Comparison of ENCODE assay signal across 8 mouse cellular contexts in genomic region chr19:15837715-15838175, GRCm38 (mm10).
DNase-seq lines count a peak whose midpoint lies in the region; ATAC-seq and TF ChIP-seq lines count a peak whose summit lies in the region.

No protein-coding gene starts in this region.

- no peak overlapping the region for H3K4me3 ChIP-seq in forebrain, embryonic 11.5 days (ENCODE audit: low read depth, low read length)
- no peak overlapping the region for H3K4me3 ChIP-seq in forebrain, embryonic 10.5 days
- no peak overlapping the region for H3K4me3 ChIP-seq in hindbrain, postnatal 0 days (ENCODE audit: low read length)

- ATAC-seq in forebrain, embryonic 11.5 days (replicated peaks; ENCODE audit: low FRiP score): peak; percentile 50
- ATAC-seq in hindbrain, postnatal 0 days: peak; percentile 75

- no peaks in the 10 kb centered on the region for H3K27me3 ChIP-seq in forebrain, embryonic 11.5 days (ENCODE audit: control insufficient read depth, insufficient read depth, low read length)
- peaks cover 25% of the 10 kb centered on the region; the same call in 1 of the 2 replicates for H3K27me3 ChIP-seq in forebrain, embryonic 10.5 days (ENCODE audit: poor library complexity, severe bottlenecking)
- no peaks in the 10 kb centered on the region for H3K27me3 ChIP-seq in hindbrain, postnatal 0 days (ENCODE audit: insufficient read depth, low read length)

- DNase-seq in forebrain, embryonic 11.5 days (ENCODE audit: low spot score): no peak
- DNase-seq in forebrain, embryonic 10.5 days (ENCODE audit: extremely low spot score, low spot score): no peak
- peak; percentile 23 for DNase-seq in adipocyte (ENCODE audit: low spot score)
- peak; percentile 71 for DNase-seq in hindbrain, postnatal 0 days (ENCODE audit: low spot score)
- peak; percentile 6 for DNase-seq in lung, postnatal 36 days
- DNase-seq in frontal cortex, adult 2 months (ENCODE audit: extremely low spot score in 1 of 2, low spot score in 1 of 2): no peak
- no peak for DNase-seq in right cerebral cortex, postnatal 4 days
- DNase-seq in left cerebral cortex, postnatal 10 days (ENCODE audit: extremely low spot score in 1 of 2, low spot score in 2 of 2): no peak

- peak overlapping the region; percentile 2; the same call in 1 of the 2 replicates for H3K27ac ChIP-seq in forebrain, embryonic 11.5 days (ENCODE audit: low read depth, low read length)
- H3K27ac ChIP-seq in forebrain, embryonic 10.5 days: no peak overlapping the region
- H3K27ac ChIP-seq in hindbrain, postnatal 0 days: 0 out of 2 replicates have a peak overlapping the region, but pooled peaks have one; percentile 27

- no peak overlapping the region for H3K4me2 ChIP-seq in forebrain, embryonic 11.5 days (ENCODE audit: low read depth, low read length, severe bottlenecking)
- no peak overlapping the region for H3K4me2 ChIP-seq in hindbrain, postnatal 0 days (ENCODE audit: low read depth, low read length)

- no peak overlapping the region for H3K9ac ChIP-seq in forebrain, embryonic 11.5 days (ENCODE audit: low read length)
- no peak overlapping the region for H3K9ac ChIP-seq in hindbrain, postnatal 0 days (replicated peaks; ENCODE audit: low read length)

- TF ChIP-seq CTCF in hindbrain, postnatal 0 days (IDR thresholded peaks at IDR 0.05; ENCODE audit: low read depth): no peak

- H3K9me3 ChIP-seq in forebrain, embryonic 11.5 days (ENCODE audit: control insufficient read depth, low read length): no peaks in the 10 kb centered on the region
- H3K9me3 ChIP-seq in forebrain, embryonic 10.5 days: no peaks in the 10 kb centered on the region
- no peaks in the 10 kb centered on the region for H3K9me3 ChIP-seq in hindbrain, postnatal 0 days (ENCODE audit: low read length)

- intact Hi-C loops in left cerebral cortex, postnatal 10 days (cut with DNase I): no loop called here

- WGBS in forebrain, embryonic 11.5 days: 50% methylated on average over 1 of the region's 1 CpGs
- 54% methylated on average over 1 of the region's 1 CpGs for WGBS in forebrain, embryonic 10.5 days
- WGBS in hindbrain, postnatal 0 days: 10% methylated on average over 1 of the region's 1 CpGs

- peaks cover 13% of the 10 kb centered on the region; the same call in 1 of the 2 replicates for H3K4me1 ChIP-seq in forebrain, embryonic 11.5 days (replicated peaks; ENCODE audit: control insufficient read depth, insufficient read depth, low read length)
- peaks cover 28% of the 10 kb centered on the region for H3K4me1 ChIP-seq in forebrain, embryonic 10.5 days
- H3K4me1 ChIP-seq in hindbrain, postnatal 0 days (ENCODE audit: insufficient read depth, low read length): peaks cover 9% of the 10 kb centered on the region

- H3K36me3 ChIP-seq in forebrain, embryonic 11.5 days (ENCODE audit: control insufficient read depth, insufficient read depth, low read length): no peaks in the 10 kb centered on the region
- no peaks in the 10 kb centered on the region for H3K36me3 ChIP-seq in forebrain, embryonic 10.5 days (replicated peaks)
- no peaks in the 10 kb centered on the region for H3K36me3 ChIP-seq in hindbrain, postnatal 0 days (ENCODE audit: insufficient read depth, low read length)

Comparison
In these comparisons a context has a peak if more than half of its experiments do, and no peak if none do; other contexts are left out.
1. DNase-seq: peak in adipocyte (single experiment), hindbrain, postnatal 0 days (single experiment) and lung, postnatal 36 days (single experiment); none in forebrain, embryonic 11.5 days (single experiment), forebrain, embryonic 10.5 days (single experiment), frontal cortex, adult 2 months (0 of 2), right cerebral cortex, postnatal 4 days (single experiment) and left cerebral cortex, postnatal 10 days (0 of 2).